Mouse (Mus musculus) MEL (cell line): ENCODE data around the gene Mrps27. TPM values are rescaled to one million over a fixed set of nuclear protein-coding genes. Genes with fewer than 3 reads are reported as not detected.

Experiments
- DNase-seq: peaks from one replicate; pipeline ENCODE4 v3.0.0; 2011; ENCODE audit warnings: low read depth, low spot score
- H3K27ac ChIP-seq: 2 replicates; pipeline ENCODE4 v1.5.1; 2012; ENCODE audit warnings: low read depth, mild to moderate bottlenecking, control low read depth, low read length, moderate library complexity; ENCODE audit not compliant: control insufficient read depth
- H3K27me3 ChIP-seq, 2 experiments: fragments of 150-350 bp in 1 of 2; sonication (generic) in 1 of 2; 2 replicates each; pipeline ENCODE4 v1.6.1; 2012; ENCODE audit warnings: low read length in 2 of 2, mild to moderate bottlenecking in 2 of 2, improper control_type of control experiment in 1 of 2, moderate library complexity in 1 of 2; ENCODE audit not compliant: insufficient read depth in 2 of 2, control insufficient read depth in 1 of 2
- H3K36me3 ChIP-seq, 2 experiments: 2 replicates each; pipeline ENCODE4 v1.6.1; 2012 to 2014; ENCODE audit warnings: low read length in 2 of 2, improper control_type of control experiment in 1 of 2, inconsistent platforms in 1 of 2, mild to moderate bottlenecking in 1 of 2; ENCODE audit not compliant: insufficient read depth in 2 of 2, control insufficient read depth in 1 of 2
- H3K4me1 ChIP-seq, 2 experiments: fragments of 150-350 bp in 1 of 2; sonication (generic) in 1 of 2; 2 replicates each; pipeline ENCODE4 v1.6.1; 2012; ENCODE audit warnings: low read length in 2 of 2, improper control_type of control experiment in 1 of 2, mild to moderate bottlenecking in 1 of 2; ENCODE audit not compliant: insufficient read depth in 2 of 2, control insufficient read depth in 1 of 2
- H3K4me3 ChIP-seq, 2 experiments: fragments of 150-350 bp in 1 of 2; sonication (generic) in 1 of 2; 2 replicates each; pipeline ENCODE4 v1.5.1; 2012; ENCODE audit warnings: low read depth in 2 of 2, low read length in 2 of 2, mild to moderate bottlenecking in 2 of 2, moderate library complexity in 2 of 2, control low read depth in 1 of 2, improper control_type of control experiment in 1 of 2; ENCODE audit not compliant: control insufficient read depth in 1 of 2, insufficient read depth in 1 of 2
- H3K79me2 ChIP-seq: 2 replicates; pipeline ENCODE4 v1.6.1; 2012; ENCODE audit warnings: mild to moderate bottlenecking, low read length, moderate library complexity; ENCODE audit not compliant: control insufficient read depth, poor library complexity, insufficient read depth
- H3K9ac ChIP-seq: 2 replicates; pipeline ENCODE4 v1.6.1; 2012; ENCODE audit warnings: low read depth, mild to moderate bottlenecking, control low read depth, low read length, moderate library complexity; ENCODE audit not compliant: control insufficient read depth, poor library complexity, severe bottlenecking
- H3K9me3 ChIP-seq: fragments of 150-350 bp; sonication (generic); replicated peaks from 2 replicates; pipeline ENCODE4 v1.6.1; 2012; ENCODE audit warnings: mild to moderate bottlenecking, low read length, improper control_type of control experiment, moderate library complexity; ENCODE audit not compliant: insufficient read depth
- CHD1 ChIP-seq: IDR thresholded peaks from 2 replicates; pipeline ENCODE4 v1.6.1; 2012; ENCODE audit warnings: low read depth, mild to moderate bottlenecking, inconsistent platforms, low read length, improper control_type of control experiment
- CHD2 ChIP-seq: IDR thresholded peaks from 2 replicates; pipeline ENCODE4 v1.6.1; 2011; ENCODE audit warnings: low read length, improper control_type of control experiment
- CTCF ChIP-seq, 3 experiments: IDR thresholded peaks in 2 of 3; conservative IDR thresholded peaks in 1 of 3; 2 replicates each; pipeline ENCODE4 v1.5.1; 2011 to 2012; ENCODE audit warnings: low read length in 3 of 3, low read depth in 2 of 3, mild to moderate bottlenecking in 2 of 3, improper control_type of control experiment in 1 of 3, inconsistent platforms in 1 of 3, mixed read lengths in 1 of 3, moderate library complexity in 1 of 3; ENCODE audit not compliant: control insufficient read depth in 1 of 3, insufficient read depth in 1 of 3, poor library complexity in 1 of 3, severe bottlenecking in 1 of 3
- E2F4 ChIP-seq: IDR thresholded peaks from 2 replicates; pipeline ENCODE4 v1.6.1; 2011; ENCODE audit warnings: low read depth, low read length, improper control_type of control experiment, borderline replicate concordance
- GABPA ChIP-seq: IDR thresholded peaks from 2 replicates; pipeline ENCODE4 v1.6.1; 2012; ENCODE audit warnings: low read depth, mild to moderate bottlenecking, inconsistent platforms, low read length, improper control_type of control experiment, moderate library complexity
- KAT2A ChIP-seq: conservative IDR thresholded peaks from 2 replicates; pipeline ENCODE4 v1.6.1; 2012; ENCODE audit warnings: low read depth, low read length, improper control_type of control experiment, inconsistent platforms
- MAX ChIP-seq: IDR thresholded peaks from 2 replicates; pipeline ENCODE4 v1.6.1; 2011; ENCODE audit warnings: low read length, improper control_type of control experiment
- MAZ ChIP-seq: IDR thresholded peaks from 2 replicates; pipeline ENCODE4 v1.6.1; 2012; ENCODE audit warnings: low read depth, mild to moderate bottlenecking, inconsistent platforms, low read length, improper control_type of control experiment
- MEF2A ChIP-seq: IDR thresholded peaks from 2 replicates; pipeline ENCODE4 v1.6.1; 2014; ENCODE audit warnings: low read depth, mild to moderate bottlenecking, inconsistent platforms, low read length, improper control_type of control experiment; ENCODE audit not compliant: poor library complexity, insufficient replicate concordance, severe bottlenecking; ENCODE audit errors: extremely low read depth
- MXI1 ChIP-seq: IDR thresholded peaks from 2 replicates; pipeline ENCODE4 v1.6.1; 2011; ENCODE audit warnings: mild to moderate bottlenecking, low read depth, low read length, improper control_type of control experiment
- MYB ChIP-seq: IDR thresholded peaks from 2 replicates; pipeline ENCODE4 v1.6.1; 2011; ENCODE audit warnings: mild to moderate bottlenecking, low read depth, low read length, improper control_type of control experiment
- MYC ChIP-seq: IDR thresholded peaks from 2 replicates; pipeline ENCODE4 v1.6.1; 2011; ENCODE audit warnings: low read depth, mild to moderate bottlenecking, low read length, improper control_type of control experiment, moderate library complexity
- NELFE ChIP-seq: IDR thresholded peaks from 2 replicates; pipeline ENCODE4 v1.6.1; 2011; ENCODE audit warnings: low read depth, low read length, improper control_type of control experiment
- POLR2A ChIP-seq, 2 experiments: IDR thresholded peaks; 2 replicates each; pipeline ENCODE4 v1.6.1; 2011 to 2012; ENCODE audit warnings: low read length in 2 of 2, mild to moderate bottlenecking in 2 of 2, control low read depth in 1 of 2, improper control_type of control experiment in 1 of 2, low read depth in 1 of 2, moderate library complexity in 1 of 2; ENCODE audit not compliant: control insufficient read depth in 1 of 2, insufficient read depth in 1 of 2, poor library complexity in 1 of 2
- POLR2AphosphoS2 ChIP-seq: IDR thresholded peaks from 2 replicates; pipeline ENCODE4 v1.6.1; 2011; ENCODE audit warnings: low read length, improper control_type of control experiment
- RAD21 ChIP-seq: IDR thresholded peaks from 2 replicates; pipeline ENCODE4 v1.6.1; 2011; ENCODE audit warnings: mild to moderate bottlenecking, low read depth, low read length, improper control_type of control experiment
- RCOR1 ChIP-seq: IDR thresholded peaks from 2 replicates; pipeline ENCODE4 v1.6.1; 2012; ENCODE audit warnings: low read depth, mild to moderate bottlenecking, inconsistent platforms, low read length, improper control_type of control experiment
- SIN3A ChIP-seq: IDR thresholded peaks from 2 replicates; pipeline ENCODE4 v1.6.1; 2012; ENCODE audit warnings: low read length, improper control_type of control experiment, inconsistent platforms
- TAL1 ChIP-seq: IDR thresholded peaks from 2 replicates; pipeline ENCODE4 v1.6.1; 2012; ENCODE audit warnings: mild to moderate bottlenecking, inconsistent platforms, low read length, moderate library complexity, mixed read lengths
- TBP ChIP-seq: IDR thresholded peaks from 2 replicates; pipeline ENCODE4 v1.8.0; 2011; ENCODE audit warnings: low read depth, low read length, improper control_type of control experiment
- ZC3H11A ChIP-seq: IDR thresholded peaks from 2 replicates; pipeline ENCODE4 v1.6.1; 2012; ENCODE audit warnings: low read depth, mild to moderate bottlenecking, inconsistent platforms, low read length, improper control_type of control experiment
- ZKSCAN1 ChIP-seq: IDR thresholded peaks from 2 replicates; pipeline ENCODE4 v1.6.1; 2012; ENCODE audit warnings: low read depth, mild to moderate bottlenecking, inconsistent platforms, low read length, improper control_type of control experiment, moderate library complexity
- polyA plus RNA-seq, 2 experiments: library from polyadenylated mRNA; stranded (reverse) in 1 of 2; unstranded in 1 of 2; fragments of >175 nt in 1 of 2; fragments of >200 nt in 1 of 2; gene quantifications; 2 replicates each; pipeline versions ENCODE4 v1.2.1 to v1.2.4; 2012; ENCODE audit warnings: low replicate concordance in 2 of 2, low read depth in 1 of 2; ENCODE audit not compliant: insufficient read length in 2 of 2, insufficient read depth in 1 of 2, missing spikeins in 1 of 2
- total RNA-seq: library from RNA; depleted of rRNA; stranded (reverse); fragments of 300-350 nt; gene quantifications from 2 replicates; pipeline ENCODE4 v1.2.3, GENCODE M21; 2012

Gene Mrps27
- total and polyA plus RNA-seq, 3 experiments, result 27.9 to 44.1 TPM; not detected in 1

DNA sequence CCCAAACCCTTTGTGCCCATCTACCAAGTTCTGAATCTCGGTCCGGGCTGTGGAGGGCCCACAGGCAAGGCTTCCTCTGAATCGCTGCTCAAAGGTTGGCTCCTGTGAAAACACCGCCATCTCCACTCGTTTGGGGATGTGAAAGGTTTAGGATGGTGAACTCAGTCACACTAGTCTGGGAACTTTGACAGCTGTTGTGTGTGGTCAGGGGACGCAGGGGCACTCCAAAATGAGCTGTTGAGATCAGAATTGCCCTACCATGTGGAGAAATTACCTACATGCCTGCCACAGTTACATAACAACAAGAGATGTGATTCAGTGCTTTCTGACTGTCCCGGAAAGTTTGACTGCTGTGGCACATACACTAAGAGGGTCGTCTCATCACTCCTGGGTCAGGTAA, 36.2 kb upstream of the Mrps27 start:
- no peaks in the 10 kb centered on the region for H3K9me3 ChIP-seq
- TF ChIP-seq CTCF (IDR thresholded peaks at IDR 0.05 in 2 of 3, conservative IDR thresholded peaks at IDR 0.05 in 1 of 3; ENCODE audit: control insufficient read depth in 1 of 3, insufficient read depth in 1 of 3, low read depth in 2 of 3, low read length in 3 of 3, poor library complexity in 1 of 3, severe bottlenecking in 1 of 3), result no peak
- TF ChIP-seq KAT2A, result no peak
- TF ChIP-seq MYC, result no peak
- no peak for TF ChIP-seq SIN3A
- TF ChIP-seq MEF2A, result no peak
- TF ChIP-seq CHD2, result no peak
- TF ChIP-seq MAZ, result no peak
- TF ChIP-seq MXI1, result no peak
- no peak for TF ChIP-seq TBP
- no peak for TF ChIP-seq CHD1
- TF ChIP-seq RCOR1, result no peak
- TF ChIP-seq RAD21, result no peak
- no peak for TF ChIP-seq TAL1
- no peak for TF ChIP-seq ZC3H11A
- no peak for TF ChIP-seq MAX
- no peak for TF ChIP-seq POLR2AphosphoS2
- no peak for TF ChIP-seq POLR2A (IDR thresholded peaks at IDR 0.05; ENCODE audit: control insufficient read depth in 1 of 2, insufficient read depth in 1 of 2, low read depth in 1 of 2, low read length in 2 of 2, poor library complexity in 1 of 2)
- no peak for TF ChIP-seq MYB
- TF ChIP-seq GABPA, result no peak
- TF ChIP-seq NELFE, result no peak
- H3K27me3 ChIP-seq, result no peaks in the 10 kb centered on the region; a peak in 1 of 4 replicates
- no peak overlapping the region for H3K27ac ChIP-seq
- DNase-seq, result no peak
- H3K4me1 ChIP-seq, result no peaks in the 10 kb centered on the region
- H3K9ac ChIP-seq, result no peak overlapping the region
- H3K4me3 ChIP-seq, result no peak overlapping the region
- H3K79me2 ChIP-seq, result no peaks in the 10 kb centered on the region
- H3K36me3 ChIP-seq, result no peaks in the 10 kb centered on the region

DNA sequence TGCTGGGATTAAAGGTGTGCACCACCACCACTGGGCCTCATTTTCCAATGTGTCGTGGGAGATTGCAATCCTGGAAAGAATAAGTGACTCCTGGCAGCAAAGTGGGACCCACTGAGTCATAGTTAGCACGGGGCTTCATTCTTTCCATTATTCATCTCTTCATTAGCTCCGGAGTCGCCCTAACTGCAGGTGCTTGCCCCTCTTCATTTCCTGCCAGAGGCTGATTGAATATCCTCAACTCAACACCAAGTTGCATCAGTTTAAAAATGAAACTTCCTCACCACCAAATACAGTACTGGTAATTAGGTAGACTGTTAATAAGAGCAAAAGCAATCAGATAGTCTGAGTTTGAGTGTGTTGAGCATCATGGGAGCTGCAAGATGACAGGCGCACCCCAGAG, 30.5 kb upstream of the Mrps27 start:
- H3K27ac ChIP-seq, result no peak overlapping the region
- DNase-seq, result no peak
- H3K36me3 ChIP-seq, result no peaks in the 10 kb centered on the region
- no peaks in the 10 kb centered on the region for H3K27me3 ChIP-seq
- H3K9ac ChIP-seq, result no peak overlapping the region
- no peaks in the 10 kb centered on the region for H3K79me2 ChIP-seq
- H3K4me3 ChIP-seq, result no peak overlapping the region
- no peaks in the 10 kb centered on the region for H3K4me1 ChIP-seq
- no peaks in the 10 kb centered on the region for H3K9me3 ChIP-seq
- no peak for TF ChIP-seq GABPA
- TF ChIP-seq E2F4, result no peak
- no peak for TF ChIP-seq RAD21
- no peak for TF ChIP-seq POLR2A (IDR thresholded peaks at IDR 0.05; ENCODE audit: control insufficient read depth in 1 of 2, insufficient read depth in 1 of 2, low read depth in 1 of 2, low read length in 2 of 2, poor library complexity in 1 of 2)
- TF ChIP-seq ZKSCAN1, result no peak
